Mouse (Mus musculus) ES-E14 (cell line): ENCODE data around the gene Rapgef3. TPM values are rescaled to one million over a fixed set of nuclear protein-coding genes. Genes with fewer than 3 reads are reported as not detected.

Experiments
- DNase-seq: peaks from one replicate; pipeline ENCODE4 v3.0.0-alpha.2; 2013; ENCODE audit warnings: low read depth, low spot score
- H3K27ac ChIP-seq: 2 replicates; pipeline ENCODE4 v1.5.1; 2012; ENCODE audit warnings: low read depth, mild to moderate bottlenecking, low read length, moderate library complexity, mixed read lengths; ENCODE audit not compliant: poor library complexity, insufficient read depth, severe bottlenecking
- H3K36me3 ChIP-seq: 2 replicates; pipeline ENCODE4 v1.6.1; 2012; ENCODE audit warnings: mild to moderate bottlenecking, low read length, moderate library complexity, mixed read lengths; ENCODE audit not compliant: control insufficient read depth, poor library complexity, insufficient read depth, severe bottlenecking
- H3K4me1 ChIP-seq, 2 experiments: fragments of 150-350 bp in 1 of 2; sonication (generic) in 1 of 2; 2 replicates each; pipeline ENCODE4 v1.6.1; 2012; ENCODE audit warnings: low read length in 2 of 2, mild to moderate bottlenecking in 1 of 2, mixed read lengths in 1 of 2; ENCODE audit not compliant: control insufficient read depth in 2 of 2, insufficient read depth in 2 of 2, poor library complexity in 1 of 2
- H3K4me3 ChIP-seq, 2 experiments: fragments of 150-350 bp in 1 of 2; sonication (generic) in 1 of 2; 2 replicates each; pipeline ENCODE4 v1.5.1; 2012; ENCODE audit warnings: low read length in 2 of 2, low read depth in 1 of 2, mild to moderate bottlenecking in 1 of 2, mixed read lengths in 1 of 2; ENCODE audit not compliant: insufficient read depth in 1 of 2, poor library complexity in 1 of 2, severe bottlenecking in 1 of 2
- H3K9ac ChIP-seq: 2 replicates; pipeline ENCODE4 v1.6.1; 2012; ENCODE audit warnings: low read depth, mild to moderate bottlenecking, low read length, mixed read lengths; ENCODE audit not compliant: poor library complexity, insufficient read depth, severe bottlenecking
- H3K9me3 ChIP-seq: fragments of 150-350 bp; sonication (generic); 2 replicates; pipeline ENCODE4 v1.6.1; 2012; ENCODE audit warnings: low read depth, mild to moderate bottlenecking, low read length; ENCODE audit not compliant: control insufficient read depth, insufficient read depth
- CHD2 ChIP-seq: IDR thresholded peaks from 2 replicates; pipeline ENCODE4 v1.6.1; 2014; ENCODE audit warnings: mild to moderate bottlenecking, low read depth, low read length, inconsistent platforms
- HCFC1 ChIP-seq: IDR thresholded peaks from 2 replicates; pipeline ENCODE4 v1.6.1; 2012; ENCODE audit warnings: low read length, inconsistent platforms, borderline replicate concordance; ENCODE audit not compliant: insufficient read depth
- MAFK ChIP-seq: IDR thresholded peaks from 2 replicates; pipeline ENCODE4 v1.6.1; 2014; ENCODE audit warnings: mild to moderate bottlenecking, low read depth, low read length, inconsistent platforms; ENCODE audit not compliant: insufficient read depth
- ZC3H11A ChIP-seq: IDR thresholded peaks from 2 replicates; pipeline ENCODE4 v1.6.1; 2012; ENCODE audit warnings: low read depth, mild to moderate bottlenecking, inconsistent platforms, low read length, borderline replicate concordance
- ZNF384 ChIP-seq: IDR thresholded peaks from 2 replicates; pipeline ENCODE4 v1.6.1; 2012; ENCODE audit warnings: low read depth, low read length, inconsistent platforms
- in situ Hi-C, 2 experiments: fragments of 600-800 bp; cut with MboI; formaldehyde crosslinking; loops; one replicate each; pipeline ENCODE4 v1.15.1; 2025; ENCODE audit warnings: low sequenced_read_pairs in 2 of 2, inconsistent platforms in 1 of 2; ENCODE audit not compliant: unreplicated experiment in 2 of 2
- total RNA-seq: library from RNA; depleted of rRNA; stranded (reverse); fragments of 300-350 nt; gene quantifications from 2 replicates; pipeline ENCODE4 v1.2.3, GENCODE M21; 2012; rRNA removed

Rapgef3 gene
- total RNA-seq, 1 experiment: 12.7 TPM

GRCm38 (mm10) chr15:97696616-97697015 lies 71.2 kb downstream of the Rapgef3 start:
- no peak for TF ChIP-seq CHD2
- no peak for TF ChIP-seq MAFK
- no peak for TF ChIP-seq ZC3H11A
- TF ChIP-seq ZNF384: no peak
- no peak for TF ChIP-seq HCFC1
- in situ Hi-C loops: no loop called here
- no peak for DNase-seq
- Histone ChIP-seq H3K9ac (no peak overlapping the region), H3K36me3 (peaks cover 41% of the 10 kb centered on the region), H3K9me3 (no peaks in the 10 kb centered on the region), H3K4me1 (no peaks in the 10 kb centered on the region), H3K27ac (no peak overlapping the region), H3K4me3 (no peak overlapping the region)

Other genes with a start within 250 kb of the Rapgef3 start
- 23.1 and 32.2 TPM in 2 replicates for gene Rpap3, start 62.1 kb downstream of the Rapgef3 start, total RNA-seq
- gene Endou, start 36.6 kb downstream of the Rapgef3 start, total RNA-seq: 0.16 and 0.31 TPM in 2 replicates
- 15.8 and 18.6 TPM in 2 replicates for gene Slc48a1, start 10.5 kb upstream of the Rapgef3 start, total RNA-seq
- gene Hdac7, start 76.5 kb upstream of the Rapgef3 start, total RNA-seq: 4.4 and 7.4 TPM in 2 replicates
- gene Vdr, start 142.7 kb upstream of the Rapgef3 start, total RNA-seq: 0.11 and 0.22 TPM in 2 replicates
- gene Tmem106c, start 196.2 kb upstream of the Rapgef3 start, total RNA-seq: 20.2 TPM in 2 replicates
- gene Col2a1, start 236.7 kb upstream of the Rapgef3 start, total RNA-seq: 9.5 and 10.9 TPM in 2 replicates